Mouse (Mus musculus): ENCODE data around the gene Ppil1. TPM values are rescaled to one million over a fixed set of nuclear protein-coding genes. Genes with fewer than 3 reads are reported as not detected.

The Ppil1 gene
- total RNA-seq, 2 experiments from 2014 or later = 28.8 to 33.5 TPM

- intact Hi-C loops (cut with DNase I) = no loop called here
- DNase-seq = no peak
Observed at GRCm38 (mm10) chr17:29213381-29214192, 50.4 kb downstream of the Ppil1 start.

- DNase-seq = no peak
- intact Hi-C loops (cut with DNase I) = no loop called here
Observed at GRCm38 (mm10) chr17:29211836-29212235, 52.1 kb downstream of the Ppil1 start.

GRCm38 (mm10) chr17:29210037-29210436 lies 53.9 kb downstream of the Ppil1 start:
- no peak for DNase-seq
- intact Hi-C loops (cut with DNase I) = no loop called here

DNA sequence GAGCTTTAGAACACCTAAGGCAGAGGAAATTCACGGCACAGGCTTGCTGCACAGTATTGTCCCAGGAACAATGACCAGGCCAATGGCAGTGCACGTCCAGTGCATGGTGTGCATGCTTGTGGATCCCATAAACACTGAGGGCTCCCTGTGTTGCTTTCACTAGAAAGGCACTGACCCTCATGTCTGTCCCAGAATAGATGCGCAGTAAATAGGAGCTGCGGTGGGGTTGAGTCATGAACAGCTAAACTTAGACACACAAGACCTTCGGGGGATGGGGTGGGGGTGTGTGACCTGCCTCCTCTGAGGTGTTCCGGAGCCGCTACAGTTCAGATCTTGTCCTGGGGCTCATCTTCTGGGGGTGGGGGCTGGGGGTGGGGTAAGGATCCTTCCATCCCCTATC lies 57.9 kb downstream of the Ppil1 start:
- intact Hi-C loops (cut with DNase I) = no loop called here
- no peak for DNase-seq

DNA sequence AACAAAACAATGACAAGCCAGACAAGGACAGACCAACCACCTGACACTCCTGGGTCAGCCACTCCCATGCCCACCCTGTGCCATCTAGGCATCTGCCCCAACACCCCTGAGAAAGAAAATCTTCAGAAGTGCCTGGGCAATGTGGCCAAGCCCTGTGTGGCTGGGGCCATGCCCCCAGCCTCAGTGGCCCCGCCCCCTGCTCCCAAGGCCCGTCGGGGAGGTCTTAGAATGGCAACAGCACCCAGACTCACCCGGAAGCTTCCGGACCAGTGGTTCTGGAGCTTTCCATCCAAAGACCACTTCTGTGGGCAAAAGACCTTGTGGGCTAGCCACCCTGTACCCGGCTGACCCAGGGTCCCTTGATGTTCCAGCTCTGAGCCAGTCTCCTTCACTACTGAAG lies 61.4 kb downstream of the Ppil1 start:
- no peak for DNase-seq
- intact Hi-C loops (cut with DNase I) = no loop called here

Other genes starting within 250 kb of the Ppil1 start
- 100 to 1,000 TPM in 1 of 2 experiments, 10 to 100 TPM in 1; 99.7 to 120 TPM for gene Srsf3, start 231.6 kb downstream of the Ppil1 start, total RNA-seq (2021)
- 100 to 1,000 TPM; 105 to 121 TPM for gene Cdkn1a, start 173.2 kb downstream of the Ppil1 start, total RNA-seq (2021)
- gene Rab44, start 150.0 kb downstream of the Ppil1 start, total RNA-seq (2021) = under 1 TPM; 0.73 to 0.76 TPM
- 1 to 10 TPM; 2.3 to 3.9 TPM for gene Cpne5, start 26.0 kb downstream of the Ppil1 start, total RNA-seq (2021)
- gene BC004004, start 4.6 kb upstream of the Ppil1 start, total RNA-seq (2021) = 100 to 1,000 TPM; 189 to 195 TPM
- gene Pi16, start 53.5 kb upstream of the Ppil1 start, total RNA-seq (2021) = 10 to 100 TPM; 34.3 to 47.8 TPM
- gene Mtch1, start 83.7 kb upstream of the Ppil1 start, total RNA-seq (2021) = 100 to 1,000 TPM; 272 to 279 TPM
- gene Fgd2, start 96.7 kb upstream of the Ppil1 start, total RNA-seq (2021) = 1 to 10 TPM; 2.3 to 2.9 TPM
- 10 to 100 TPM; 30.8 to 33.7 TPM for gene Pim1, start 226.6 kb upstream of the Ppil1 start, total RNA-seq (2021)

All from heart, postnatal 14 days (tissue).